Mouse (Mus musculus) bone marrow macrophage, adult 2 months (primary cell): Measurements from ENCODE around the gene Nol3. TPM values are rescaled to one million over a fixed set of nuclear protein-coding genes. Genes with fewer than 3 reads are reported as not detected.
"Not testable (repeated sequence)": the region's sequence is repeated elsewhere in the genome, so short reads cannot be mapped to it uniquely, and the experiment has no call there.

Source experiments
- H3K27ac ChIP-seq: 2 replicates; pipeline ENCODE4 v1.5.1; 2012; ENCODE audit warnings: low read depth, low read length; ENCODE audit not compliant: insufficient read depth
- H3K4me1 ChIP-seq: 2 replicates; pipeline ENCODE4 v1.6.1; 2012; ENCODE audit warnings: low read length; ENCODE audit not compliant: control insufficient read depth, insufficient read depth
- H3K4me3 ChIP-seq: 2 replicates; pipeline ENCODE4 v1.5.1; 2012; ENCODE audit warnings: mild to moderate bottlenecking, low read length, moderate library complexity; ENCODE audit not compliant: insufficient read depth
- CTCF ChIP-seq: IDR thresholded peaks from 2 replicates; pipeline ENCODE4 v1.5.1; 2012; ENCODE audit warnings: low read depth, mild to moderate bottlenecking, low read length, moderate library complexity
- POLR2A ChIP-seq: IDR thresholded peaks from 2 replicates; pipeline ENCODE4 v1.6.1; 2012; ENCODE audit warnings: mild to moderate bottlenecking, low read depth, low read length, borderline replicate concordance
- polyA plus RNA-seq: library from polyadenylated mRNA; stranded (reverse); fragments of >200 nt; gene quantifications from 2 replicates; pipeline ENCODE4 v1.2.4, GENCODE M21; 2012; ENCODE audit not compliant: missing spikeins, insufficient read depth, insufficient read length

Gene Nol3
- polyA plus RNA-seq, 1 experiment: 0.23 TPM

DNA sequence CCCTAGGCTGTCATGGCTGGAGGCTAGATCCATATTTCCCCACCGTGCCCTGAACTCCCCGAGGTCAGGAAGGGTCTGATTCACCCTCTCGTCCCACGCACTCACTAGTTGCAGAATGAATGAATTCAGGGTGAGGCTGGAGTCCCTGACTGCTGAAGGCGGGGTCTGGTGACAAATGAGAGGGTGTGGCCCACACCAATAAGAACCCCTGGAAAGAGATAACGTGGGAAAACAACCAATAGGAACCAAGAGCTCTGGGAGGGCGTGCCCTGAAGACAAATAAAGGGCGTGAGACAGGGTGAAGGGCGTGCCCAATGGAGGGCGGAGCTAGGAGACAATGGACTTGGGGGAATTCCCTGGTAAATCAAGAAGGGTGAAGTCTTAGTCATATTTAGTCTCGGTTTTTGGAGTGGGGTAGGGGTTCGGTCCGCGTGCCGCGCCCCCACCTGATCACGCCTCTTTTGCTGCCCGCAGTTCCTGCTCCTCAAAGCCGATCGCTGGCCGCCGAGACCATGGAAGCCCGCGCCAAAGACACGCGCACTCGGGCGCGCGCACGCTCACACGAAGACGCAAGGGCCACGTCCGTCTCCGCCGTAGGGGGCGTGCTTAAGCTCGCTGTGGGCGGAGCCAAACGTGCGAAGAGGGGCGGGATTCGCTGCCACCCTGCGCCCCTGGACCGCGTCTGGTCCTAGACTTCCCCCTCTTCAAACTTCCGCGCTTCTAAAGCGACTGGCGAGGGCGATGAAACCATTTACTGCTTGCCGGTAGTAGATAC is 13.2 kb downstream of the Nol3 start:
- TF ChIP-seq CTCF (no peak), POLR2A (no peak)
- peak overlapping the region; percentile 53 for H3K27ac ChIP-seq
- H3K4me3 ChIP-seq: peak overlapping the region; percentile 70
- peaks cover 10% of the 10 kb centered on the region; the same call in 1 of the 2 replicates for H3K4me1 ChIP-seq

DNA sequence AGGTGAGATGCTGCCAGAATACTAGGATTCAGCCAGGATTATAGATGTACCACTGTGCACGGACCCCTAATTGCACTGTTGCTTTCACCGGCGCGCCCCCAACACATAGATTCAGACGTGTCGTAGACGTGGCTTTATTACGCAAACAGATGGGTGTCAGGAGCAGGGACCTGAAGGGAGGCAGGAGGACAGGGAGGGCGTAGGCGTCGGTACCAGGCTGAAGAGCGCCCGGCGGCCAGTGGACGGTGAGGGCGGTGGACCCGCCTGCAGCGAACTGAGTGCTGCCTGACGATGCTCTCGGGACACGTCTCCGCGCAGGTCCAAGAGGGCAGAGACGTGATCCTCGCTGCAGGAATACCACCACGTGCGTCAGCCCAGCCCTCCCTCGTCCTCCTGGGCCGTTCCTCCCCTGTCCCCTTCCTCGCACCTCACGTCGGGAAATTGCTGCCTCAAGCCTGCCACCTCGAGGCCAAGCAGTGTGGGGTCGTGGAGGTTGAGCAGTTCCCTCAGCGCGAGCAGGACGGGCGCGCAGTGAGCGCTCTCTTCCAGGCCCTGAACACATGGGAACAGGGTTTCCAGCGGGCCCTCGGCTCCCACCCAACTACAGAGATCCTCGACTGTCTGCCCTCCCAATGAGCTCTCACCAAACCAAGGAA is 14.0 kb downstream of the Nol3 start, which contains the start of gene 4931428F04Rik:
4931428F04Rik (minus strand) TSS at position 60 of the 656 bp plus-strand sequence.
- H3K4me1 ChIP-seq: peaks cover 10% of the 10 kb centered on the region; the same call in 1 of the 2 replicates
- peak within 1 kb of the TSS; percentile 53 for H3K27ac ChIP-seq
- TF ChIP-seq CTCF (no peak; the same call in 1 of the 2 replicates), POLR2A (no peak)
- H3K4me3 ChIP-seq: peak within 1 kb of the TSS; percentile 70

DNA sequence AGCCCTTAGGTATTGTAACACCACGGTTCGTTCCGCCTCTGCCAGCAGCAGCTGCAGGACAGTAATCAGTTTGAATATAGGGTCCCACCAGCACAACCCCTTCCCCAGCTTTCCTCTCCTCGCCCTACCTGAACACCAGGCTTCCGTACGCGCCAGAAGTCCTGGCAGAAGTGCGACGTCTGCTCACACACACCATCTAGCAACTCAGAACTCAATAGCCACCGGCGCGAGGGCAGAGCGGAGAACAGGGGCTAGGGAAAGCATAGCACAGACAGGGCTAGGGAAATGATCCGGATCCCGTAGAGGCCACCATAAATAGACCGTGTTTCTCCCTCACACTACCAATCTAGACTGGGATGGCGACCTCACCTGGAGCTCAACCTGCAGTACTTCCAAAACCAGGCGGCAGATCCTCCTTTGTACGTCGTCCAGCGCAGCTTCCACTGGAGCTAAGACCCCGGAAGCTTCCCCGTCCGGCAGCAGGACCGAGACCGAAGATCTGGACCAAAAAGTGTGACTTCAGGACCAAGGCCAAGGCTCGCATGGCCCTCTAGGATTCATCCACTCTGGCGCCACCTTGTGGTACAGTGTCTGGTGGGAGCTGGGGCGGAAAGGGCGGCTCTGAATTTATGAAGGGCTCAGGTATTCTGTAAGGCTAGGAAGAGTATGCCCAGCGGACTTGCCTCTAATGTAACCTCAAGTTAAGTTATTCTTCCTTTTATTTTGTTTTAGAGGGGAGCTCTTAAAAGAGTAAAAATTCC is 14.8 kb downstream of the Nol3 start:
- H3K27ac ChIP-seq: no peak overlapping the region
- TF ChIP-seq POLR2A: no peak
- TF ChIP-seq CTCF: peak; percentile 83
- peaks cover 11% of the 10 kb centered on the region for H3K4me1 ChIP-seq
- no peak overlapping the region for H3K4me3 ChIP-seq

DNA sequence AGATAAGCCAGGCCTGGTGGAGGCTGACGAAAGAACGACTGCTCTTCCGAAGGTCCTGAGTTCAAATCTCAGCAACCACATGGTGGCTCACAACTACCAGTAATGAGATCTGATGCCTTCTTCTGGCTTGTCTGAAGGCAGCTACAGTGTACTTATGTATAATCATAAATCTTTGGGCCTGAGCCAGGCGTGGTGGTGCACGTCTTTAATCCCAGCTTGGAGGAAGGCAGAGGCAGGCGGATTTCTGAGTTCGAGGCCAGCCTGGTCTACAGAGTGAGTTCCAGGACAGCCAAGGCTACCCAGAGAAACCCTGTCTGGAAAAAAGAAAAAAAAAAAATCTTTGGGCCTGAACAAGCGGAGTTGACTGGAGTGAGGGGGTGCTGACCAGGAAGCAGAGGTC is 15.4 kb downstream of the Nol3 start:
- peaks cover 15% of the 10 kb centered on the region for H3K4me1 ChIP-seq
- H3K27ac ChIP-seq, H3K4me3 ChIP-seq: not testable (repeated sequence)

DNA sequence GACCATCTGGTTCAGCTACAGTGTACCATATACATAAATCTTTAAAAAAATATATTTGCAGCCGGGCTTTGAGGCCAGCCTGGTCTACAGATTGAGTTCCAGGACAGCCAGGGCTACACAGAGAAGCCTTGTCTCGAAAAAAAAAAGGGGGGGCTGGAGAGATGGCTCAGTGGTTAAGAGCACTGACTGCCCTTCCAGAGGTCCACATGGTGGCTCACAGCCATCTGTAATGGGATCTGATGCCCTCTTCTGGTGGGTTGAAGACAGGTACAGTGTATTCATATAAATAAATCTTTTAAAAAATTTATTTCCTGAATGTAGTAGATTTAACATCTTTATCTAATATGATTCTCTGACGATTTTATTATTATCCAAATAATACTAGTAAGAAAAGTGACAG is 15.9 kb downstream of the Nol3 start:
- peaks cover 18% of the 10 kb centered on the region for H3K4me1 ChIP-seq
- H3K4me3 ChIP-seq, H3K27ac ChIP-seq: not testable (repeated sequence)

DNA sequence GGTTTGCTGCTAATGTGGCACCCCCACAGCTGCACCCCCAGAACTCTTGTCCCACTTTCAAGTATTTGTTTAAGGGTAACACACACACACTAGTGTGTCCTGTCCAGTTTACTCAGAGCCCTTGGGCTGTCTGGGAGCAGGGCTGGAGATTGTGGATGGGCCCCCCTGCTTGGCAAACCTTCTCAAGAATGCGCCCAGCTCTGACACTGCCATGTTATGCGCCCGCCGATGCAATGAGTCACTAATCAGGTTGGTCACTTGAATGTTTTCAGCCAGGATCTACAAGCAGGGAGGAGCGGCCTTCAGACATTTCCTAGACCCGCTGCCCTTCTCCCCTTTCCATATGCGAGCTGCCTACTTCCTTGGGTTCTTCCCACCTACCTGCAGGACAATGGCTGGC is 16.5 kb downstream of the Nol3 start:
- Histone ChIP-seq H3K27ac (no peak overlapping the region), H3K4me1 (peaks cover 21% of the 10 kb centered on the region), H3K4me3 (no peak overlapping the region)
- TF ChIP-seq CTCF: no peak
- TF ChIP-seq POLR2A: no peak

DNA sequence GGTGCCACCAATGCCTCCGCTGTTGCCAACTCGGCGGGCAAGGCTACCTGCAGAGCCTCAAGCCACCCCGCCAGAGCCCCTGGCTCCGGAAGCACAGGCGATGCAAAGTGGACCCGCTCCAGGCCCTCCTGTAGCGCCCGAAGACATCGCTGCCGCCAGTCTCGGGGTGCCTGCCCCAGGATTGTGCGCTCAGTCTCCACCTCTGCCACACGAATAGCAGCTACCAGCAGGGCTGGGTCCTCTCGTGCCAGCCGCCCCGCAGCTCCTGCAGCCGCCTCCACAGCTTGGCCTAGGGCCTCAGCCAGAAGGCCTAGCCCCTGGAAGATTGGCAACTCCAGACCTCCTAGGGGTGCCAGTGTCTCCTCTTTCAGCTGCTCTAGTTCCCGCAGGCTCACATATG is 17.5 kb downstream of the Nol3 start:
- H3K4me1 ChIP-seq: peaks cover 21% of the 10 kb centered on the region
- TF ChIP-seq CTCF: no peak
- no peak for TF ChIP-seq POLR2A
- H3K27ac ChIP-seq: no peak overlapping the region
- no peak overlapping the region for H3K4me3 ChIP-seq

DNA sequence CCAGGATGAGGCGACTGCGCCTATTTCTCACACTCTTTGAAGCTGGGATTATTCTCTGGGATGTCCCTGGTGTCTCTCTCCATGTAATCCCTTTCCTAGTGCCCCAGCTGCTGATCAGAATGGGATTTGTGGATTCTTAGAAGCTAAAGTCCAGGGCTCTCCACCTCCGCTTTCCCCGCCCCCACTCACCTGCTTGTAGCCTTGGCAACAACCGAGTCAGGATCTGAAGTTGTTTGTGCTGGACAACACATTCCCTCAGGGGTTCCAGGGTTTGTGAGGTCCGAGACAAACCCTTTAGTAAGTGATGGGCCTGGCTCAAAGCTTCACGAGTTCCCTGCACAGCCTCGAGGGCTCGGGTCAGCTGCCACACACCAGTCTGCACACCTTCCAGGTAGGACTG is 18.8 kb downstream of the Nol3 start:
- H3K27ac ChIP-seq: no peak overlapping the region
- TF ChIP-seq CTCF: no peak
- TF ChIP-seq POLR2A: no peak
- peaks cover 21% of the 10 kb centered on the region for H3K4me1 ChIP-seq
- no peak overlapping the region for H3K4me3 ChIP-seq

DNA sequence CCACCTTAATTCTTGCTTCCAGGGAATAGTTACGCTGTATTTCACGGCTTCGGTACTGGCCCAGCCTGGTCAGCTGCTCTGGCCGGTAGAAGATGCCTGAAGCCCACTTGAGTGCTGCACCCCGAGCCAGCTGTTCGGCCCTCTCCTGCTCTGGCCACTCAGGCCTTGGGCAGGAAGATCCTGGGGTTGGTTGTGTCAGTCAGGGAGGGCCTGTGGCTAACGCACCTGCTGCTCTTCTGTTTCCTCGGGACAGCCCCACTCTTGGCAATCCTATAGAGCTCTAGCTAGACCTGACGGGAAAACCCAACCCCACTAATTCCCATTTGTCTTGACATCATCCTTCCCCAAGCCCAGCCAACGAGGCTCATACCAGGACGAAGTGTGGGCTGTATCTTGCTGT is 19.3 kb downstream of the Nol3 start:
- peaks cover 19% of the 10 kb centered on the region for H3K4me1 ChIP-seq
- H3K27ac ChIP-seq: no peak overlapping the region
- H3K4me3 ChIP-seq: no peak overlapping the region
- TF ChIP-seq POLR2A: no peak
- no peak for TF ChIP-seq CTCF
